Comparison of ENCODE assay signal across 8 mouse cellular contexts in genomic region chr6:137648110-137649067, GRCm38 (mm10). TPM values are rescaled to one million over a fixed set of nuclear protein-coding genes. Genes with fewer than 3 reads are reported as not detected.
A peak's percentile ranks its signal among the peaks of the same experiment; 100 is the strongest.
DNase-seq lines count a peak whose midpoint lies in the region; ATAC-seq and TF ChIP-seq lines count a peak whose summit lies in the region.

No protein-coding gene starts in this region.

- peak overlapping the region; percentile 85 for H3K4me2 ChIP-seq in kidney, postnatal 0 days (ENCODE audit: low read length)
- peak overlapping the region; percentile 99 for H3K4me2 ChIP-seq in midbrain, embryonic 12.5 days (replicated peaks)

- peak overlapping the region; percentile 61 for H3K9ac ChIP-seq in kidney, postnatal 0 days (ENCODE audit: low read depth, low read length)
- peak overlapping the region; percentile 70 for H3K9ac ChIP-seq in midbrain, embryonic 12.5 days (replicated peaks)

- peak overlapping the region; percentile 72 for H3K4me3 ChIP-seq in heart, embryonic 10.5 days
- H3K4me3 ChIP-seq in kidney, postnatal 0 days (replicated peaks; ENCODE audit: low read depth, low read length) = peak overlapping the region; percentile 69
- H3K4me3 ChIP-seq in midbrain, embryonic 12.5 days = peak overlapping the region; percentile 74

- peaks cover 11% of the 10 kb centered on the region; the same call in 1 of the 2 replicates for H3K4me1 ChIP-seq in heart, embryonic 10.5 days
- no peaks in the 10 kb centered on the region; the same call in 1 of the 2 replicates for H3K4me1 ChIP-seq in kidney, postnatal 0 days (replicated peaks; ENCODE audit: insufficient read depth, low read length)
- peaks cover 10% of the 10 kb centered on the region for H3K4me1 ChIP-seq in midbrain, embryonic 12.5 days

- ATAC-seq in kidney, postnatal 0 days (replicated peaks; ENCODE audit: low FRiP score, low read depth) = no peak; the same call in 1 of the 2 replicates
- ATAC-seq in midbrain, embryonic 12.5 days (ENCODE audit: low FRiP score, low read depth) = peak; percentile 77

- no peaks in the 10 kb centered on the region for H3K36me3 ChIP-seq in heart, embryonic 10.5 days
- H3K36me3 ChIP-seq in kidney, postnatal 0 days (ENCODE audit: insufficient read depth, low read length) = no peaks in the 10 kb centered on the region
- no peaks in the 10 kb centered on the region for H3K36me3 ChIP-seq in midbrain, embryonic 12.5 days

- WGBS in heart, embryonic 10.5 days = 1% methylated on average over 58 of the region's 59 CpGs
- WGBS in kidney, postnatal 0 days = 1% methylated on average over 57 of the region's 59 CpGs
- WGBS in midbrain, embryonic 12.5 days = 1% methylated on average over 55 of the region's 59 CpGs

- no peaks in the 10 kb centered on the region for H3K9me3 ChIP-seq in heart, embryonic 10.5 days
- no peaks in the 10 kb centered on the region for H3K9me3 ChIP-seq in kidney, postnatal 0 days (replicated peaks; ENCODE audit: low read length)
- H3K9me3 ChIP-seq in midbrain, embryonic 12.5 days = no peaks in the 10 kb centered on the region

- H3K27me3 ChIP-seq in heart, embryonic 10.5 days (ENCODE audit: insufficient read depth, poor library complexity, severe bottlenecking) = peaks cover 10% of the 10 kb centered on the region; the same call in 1 of the 2 replicates
- no peaks in the 10 kb centered on the region for H3K27me3 ChIP-seq in kidney, postnatal 0 days (ENCODE audit: insufficient read depth, low read length)
- peaks cover 37% of the 10 kb centered on the region for H3K27me3 ChIP-seq in midbrain, embryonic 12.5 days

- peak overlapping the region; percentile 86 for H3K27ac ChIP-seq in heart, embryonic 10.5 days
- 0 out of 2 replicates have a peak overlapping the region, but pooled peaks have one; percentile 1 for H3K27ac ChIP-seq in kidney, postnatal 0 days
- no peak overlapping the region for H3K27ac ChIP-seq in midbrain, embryonic 12.5 days (replicated peaks)

- TF ChIP-seq CTCF in kidney, postnatal 0 days (IDR thresholded peaks at IDR 0.05; ENCODE audit: low read depth) = no peak

- DNase-seq in embryo, embryonic 10 days (ENCODE audit: low spot score) = peak; percentile 24
- DNase-seq in embryo, embryonic 9.5 days (ENCODE audit: extremely low spot score) = no peak
- DNase-seq in 3134 (ENCODE audit: extremely low read depth, insufficient read length, low spot score) = peak; percentile 48
- peak; percentile 65 to 66 for DNase-seq in cerebellum, adult 18-20 months
- no peak for DNase-seq in heart, embryonic 10.5 days (ENCODE audit: low spot score)
- DNase-seq in kidney, postnatal 0 days (ENCODE audit: low spot score) = peak; percentile 14
- no peak for DNase-seq in natural killer cell, adult 2 months (ENCODE audit: low spot score in 2 of 2)

RNA-seq across cellular contexts. Expression of gene Eps8, which starts 6.3 kb away (rescaled TPM):
- 14.9 and 16.3 TPM in 2 replicates for polyA plus RNA-seq in heart, embryonic 10.5 days (2016; fragmentation: Nextera tagmentation; extraction: Ambion mirVana)
- 45.1 and 46.1 TPM in 2 replicates for polyA plus RNA-seq in kidney, postnatal 0 days (2015; fragmentation: Nextera tagmentation; extraction: Ambion mirVana)
- polyA plus RNA-seq in midbrain, embryonic 12.5 days (2016; fragmentation: Nextera tagmentation; extraction: Ambion mirVana) = 10.7 and 11.0 TPM in 2 replicates

Comparison
In these comparisons a context has a peak if more than half of its experiments do, and no peak if none do; other contexts are left out.
1. DNase-seq: peak in embryo, embryonic 10 days (single experiment), 3134 (single experiment), cerebellum, adult 18-20 months (2 of 2) and kidney, postnatal 0 days (single experiment); none in embryo, embryonic 9.5 days (single experiment), heart, embryonic 10.5 days (single experiment) and natural killer cell, adult 2 months (0 of 2).
2. Peak in every context shown above with its lines, with median percentiles within 50 percentile points of each other: H3K4me3 ChIP-seq.